8 mouse cellular contexts compared by ENCODE assay signal in the genomic region with DNA sequence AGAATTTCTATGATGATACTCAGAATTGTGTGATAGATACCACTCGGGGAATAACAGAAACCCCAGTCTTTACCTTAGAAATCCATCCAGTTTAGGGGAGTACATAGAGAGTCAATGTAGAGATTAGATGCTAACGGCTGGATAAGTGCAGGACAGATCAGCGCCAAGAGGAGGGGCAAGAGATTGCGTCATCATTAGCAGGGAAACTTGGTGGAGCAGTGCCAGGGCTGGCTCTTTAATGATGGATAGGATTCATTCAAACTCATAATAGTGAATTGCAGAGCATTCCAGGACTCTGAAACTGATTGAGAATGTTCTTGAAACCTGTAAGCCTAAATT. TPM values are rescaled to one million over a fixed set of nuclear protein-coding genes. Genes with fewer than 3 reads are reported as not detected.
DNase-seq lines count a peak whose midpoint lies in the region; ATAC-seq lines count a peak whose summit lies in the region.

No protein-coding gene starts in this region.

- H3K9me3 ChIP-seq in intestine, embryonic 14.5 days (ENCODE audit: control insufficient read depth, low read length), result no peaks in the 10 kb centered on the region

- peak; percentile 73 for ATAC-seq in intestine, embryonic 14.5 days (replicated peaks; ENCODE audit: low FRiP score, low TSS enrichment, low read depth)
- ATAC-seq in megakaryocyte, adult 5-6 weeks (ENCODE audit: poor library complexity, severe bottlenecking), result 0 out of 2 replicates have a peak, but pooled peaks have one; percentile 33

- peak; percentile 34 to 39 for DNase-seq in urinary bladder, adult 18-20 months (ENCODE audit: low spot score in 2 of 2)
- no peak for DNase-seq in urinary bladder, postnatal 10 days (ENCODE audit: low spot score)
- peak; percentile 80 for DNase-seq in embryo, embryonic 10.5 days (ENCODE audit: low spot score)
- peak; percentile 44 for DNase-seq in gastrocnemius, postnatal 25 days
- peak; percentile 71 for DNase-seq in intestine, embryonic 14.5 days (ENCODE audit: low spot score)
- DNase-seq in left cerebral cortex, postnatal 14 days (ENCODE audit: low spot score in 2 of 2), result peak; percentile 54 to 58
- peak; percentile 14 for DNase-seq in right cerebral cortex, postnatal 25 days

- 0 out of 2 replicates have a peak, but pooled peaks cover 4% of the 10 kb centered on the region for H3K36me3 ChIP-seq in intestine, embryonic 14.5 days (ENCODE audit: control insufficient read depth, insufficient read depth, low read length)

- peak overlapping the region; percentile 74 for H3K4me2 ChIP-seq in intestine, embryonic 14.5 days (ENCODE audit: low read length)

- peak overlapping the region; percentile 97 for H3K9ac ChIP-seq in intestine, embryonic 14.5 days (ENCODE audit: low read length)

- intact Hi-C loops in left cerebral cortex, postnatal 14 days (cut with DNase I), result no loop called here

- H3K27ac ChIP-seq in intestine, embryonic 14.5 days (ENCODE audit: low read depth), result peak overlapping the region; percentile 88

- WGBS in intestine, embryonic 14.5 days, result 2% methylated on average over 4 of the region's 4 CpGs

- H3K4me1 ChIP-seq in intestine, embryonic 14.5 days (replicated peaks; ENCODE audit: control insufficient read depth, insufficient read depth, low read length), result peaks cover 21% of the 10 kb centered on the region

- no peaks in the 10 kb centered on the region for H3K27me3 ChIP-seq in intestine, embryonic 14.5 days (replicated peaks; ENCODE audit: control insufficient read depth, insufficient read depth, low read length)

- H3K4me3 ChIP-seq in intestine, embryonic 14.5 days (ENCODE audit: low read depth, low read length), result peak overlapping the region; percentile 86

RNA-seq across cellular contexts. Expression of a gene that starts 27.3 kb away (rescaled TPM):
- 10 to 100 TPM; 27.8 to 32.2 TPM for total RNA-seq in gastrocnemius, postnatal 25 days (2021)
- 156 and 172 TPM in 2 replicates for polyA plus RNA-seq in intestine, embryonic 14.5 days (2014; fragmentation: Nextera tagmentation; extraction: Ambion mirVana)
- 100 to 1,000 TPM; 212 to 230 TPM for total RNA-seq in left cerebral cortex, postnatal 14 days (2021)
- 28.6 and 44.4 TPM in 2 replicates for total RNA-seq in megakaryocyte, adult 5-6 weeks (2015)
- total RNA-seq in megakaryocyte, adult 5-6 weeks (2017), result 53.0 and 73.9 TPM in 2 replicates

RNA-seq across cellular contexts. Expression of a gene that starts 27.4 kb away (rescaled TPM):
- 10 to 100 TPM; 34.7 to 38.9 TPM for total RNA-seq in gastrocnemius, postnatal 25 days (2021)
- polyA plus RNA-seq in intestine, embryonic 14.5 days (2014; fragmentation: Nextera tagmentation; extraction: Ambion mirVana), result 7.5 and 9.6 TPM in 2 replicates
- total RNA-seq in left cerebral cortex, postnatal 14 days (2021), result 100 to 1,000 TPM in 1 of 2 experiments, 10 to 100 TPM in 1; 95.0 to 103 TPM
- 32.9 and 34.5 TPM in 2 replicates for total RNA-seq in megakaryocyte, adult 5-6 weeks (2015)
- 17.5 and 24.0 TPM in 2 replicates for total RNA-seq in megakaryocyte, adult 5-6 weeks (2017)

RNA-seq across cellular contexts. Expression of a gene that starts 30.1 kb away (rescaled TPM):
- total RNA-seq in gastrocnemius, postnatal 25 days (2021), result 10 to 100 TPM; 67.9 to 70.2 TPM
- polyA plus RNA-seq in intestine, embryonic 14.5 days (2014; fragmentation: Nextera tagmentation; extraction: Ambion mirVana), result 37.9 and 41.2 TPM in 2 replicates
- 100 to 1,000 TPM; 112 to 116 TPM for total RNA-seq in left cerebral cortex, postnatal 14 days (2021)
- total RNA-seq in megakaryocyte, adult 5-6 weeks (2015), result 57.3 and 71.0 TPM in 2 replicates
- total RNA-seq in megakaryocyte, adult 5-6 weeks (2017), result 41.4 and 51.9 TPM in 2 replicates

RNA-seq across cellular contexts. Expression of a gene that starts 49.3 kb away (rescaled TPM):
- 100 to 1,000 TPM in 1 of 2 experiments, 10 to 100 TPM in 1; 37.7 to 102 TPM for total RNA-seq in gastrocnemius, postnatal 25 days (2021)
- polyA plus RNA-seq in intestine, embryonic 14.5 days (2014; fragmentation: Nextera tagmentation; extraction: Ambion mirVana), result 443 and 452 TPM in 2 replicates
- total RNA-seq in left cerebral cortex, postnatal 14 days (2021), result 10 to 100 TPM; 13.1 to 16.2 TPM
- total RNA-seq in megakaryocyte, adult 5-6 weeks (2015), result 0.13 and 0.32 TPM in 2 replicates
- total RNA-seq in megakaryocyte, adult 5-6 weeks (2017), result 0.40 TPM in 1 of 2 replicates, not detected in the other
